Mouse (Mus musculus) liver, embryonic 14.5 days (tissue): Measurements from ENCODE around the gene Igf1r. TPM values are rescaled to one million over a fixed set of nuclear protein-coding genes. Genes with fewer than 3 reads are reported as not detected.
"Not testable (repeated sequence)": the region's sequence is repeated elsewhere in the genome, so short reads cannot be mapped to it uniquely, and the experiment has no call there.

Experiments used
- ATAC-seq: fragments of 200-750 bp; cut with Nextera tagmentation; 2 replicates; pipeline ENCODE4 v1.8.0; 2017; ENCODE audit warnings: moderate number of reproducible peaks, mild to moderate bottlenecking, moderate library complexity; ENCODE audit not compliant: insufficient read depth
- DNase-seq, 3 experiments: peaks; one replicate each; pipeline ENCODE4 v3.0.0-alpha.2; 2012 to 2013; ENCODE audit warnings: low read depth in 3 of 3, low spot score in 3 of 3
- H3K27ac ChIP-seq: fragments of 300-500 bp; sonication (generic); 2 replicates; pipeline ENCODE4 v1.5.1; 2014; ENCODE audit warnings: moderate library complexity, mild to moderate bottlenecking, control low read depth, inconsistent platforms
- H3K27me3 ChIP-seq: fragments of 300-500 bp; sonication (generic); 2 replicates; pipeline ENCODE4 v1.6.1; 2014; ENCODE audit warnings: mild to moderate bottlenecking, low read length, moderate library complexity; ENCODE audit not compliant: control insufficient read depth, insufficient read depth
- H3K36me3 ChIP-seq: fragments of 300-500 bp; sonication (generic); replicated peaks from 2 replicates; pipeline ENCODE4 v1.6.1; 2014; ENCODE audit warnings: low read depth; ENCODE audit not compliant: control insufficient read depth, insufficient read depth
- H3K4me1 ChIP-seq, 2 experiments: fragments of 200-500 bp in 1 of 2; fragments of 300-500 bp in 1 of 2; sonication (generic) in 1 of 2; replicated peaks; 2 replicates each; pipeline ENCODE4 v1.6.1; 2012 to 2014; ENCODE audit warnings: antibody characterized with exemption in 1 of 2, inconsistent platforms in 1 of 2, low read length in 1 of 2; ENCODE audit not compliant: control insufficient read depth in 2 of 2, insufficient read depth in 2 of 2
- H3K4me2 ChIP-seq: fragments of 300-500 bp; sonication (generic); 2 replicates; pipeline ENCODE4 v1.6.1; 2014; ENCODE audit warnings: low read depth, mild to moderate bottlenecking, control low read depth, moderate library complexity
- H3K4me3 ChIP-seq, 2 experiments: fragments of 200-500 bp in 1 of 2; fragments of 300-500 bp in 1 of 2; sonication (generic) in 1 of 2; 2 replicates each; pipeline ENCODE4 v1.5.1; 2012 to 2014; ENCODE audit warnings: low read depth in 2 of 2, low read length in 2 of 2, mild to moderate bottlenecking in 2 of 2, control low read depth in 1 of 2, inconsistent platforms in 1 of 2, moderate library complexity in 1 of 2; ENCODE audit not compliant: insufficient read depth in 1 of 2
- H3K9ac ChIP-seq: fragments of 300-500 bp; sonication (generic); replicated peaks from 2 replicates; pipeline ENCODE4 v1.6.1; 2014; ENCODE audit warnings: mild to moderate bottlenecking, control low read depth, moderate library complexity
- H3K9me3 ChIP-seq: fragments of 300-500 bp; sonication (generic); 2 replicates; pipeline ENCODE4 v1.6.1; 2016; ENCODE audit warnings: low read length, mixed read lengths; ENCODE audit not compliant: control insufficient read depth
- CTCF ChIP-seq: IDR thresholded peaks from 2 replicates; pipeline ENCODE4 v1.5.1; 2016; ENCODE audit warnings: antibody characterized with exemption, low read depth, control low read depth
- EP300 ChIP-seq: IDR thresholded peaks from 2 replicates; pipeline ENCODE4 v1.6.1; 2016; ENCODE audit warnings: antibody characterized with exemption, low read depth
- WGBS: fragments of 180-500 bp; shearing (Covaris S2); extraction: QIAGEN DNeasy Blood & Tissue Kit; methylation state at CpG from one replicate; pipeline ENCODE4 v1.1.7; 2014; ENCODE audit not compliant: insufficient replicate concordance; 5-methylcytosine and 5-hydroxymethylcytosine counted together
- polyA plus RNA-seq, 2 experiments: library from polyadenylated mRNA; depleted of rRNA in 1 of 2; stranded (reverse) in 1 of 2; unstranded in 1 of 2; fragments of >200 nt; fragmentation: Nextera tagmentation in 1 of 2; extraction: Ambion mirVana in 1 of 2; gene quantifications; 2 replicates each; pipeline versions ENCODE4 v1.2.1 to v1.2.3; 2012 to 2014

Gene Igf1r
- polyA plus RNA-seq, 2 experiments, result 2.3 to 2.5 TPM

- no peak overlapping the region for H3K4me2 ChIP-seq
- no peak for DNase-seq
- ATAC-seq, result no peak
- no peak overlapping the region for H3K27ac ChIP-seq
- H3K4me1 ChIP-seq, result peaks cover 0 to 10% of the 10 kb centered on the region in 2 experiments; a peak in 2 of 4 replicates
- H3K36me3 ChIP-seq, result no peaks in the 10 kb centered on the region
- 44% methylated on average over 22 of the region's 22 CpGs for WGBS
- H3K27me3 ChIP-seq, result no peaks in the 10 kb centered on the region
- no peak overlapping the region for H3K9ac ChIP-seq
- no peak overlapping the region for H3K4me3 ChIP-seq
- no peaks in the 10 kb centered on the region for H3K9me3 ChIP-seq
- no peak for TF ChIP-seq CTCF
- TF ChIP-seq EP300, result no peak
These were observed 329.9 kb downstream of the Igf1r start for GRCm38 (mm10) chr7:68282304-68283132.

DNA sequence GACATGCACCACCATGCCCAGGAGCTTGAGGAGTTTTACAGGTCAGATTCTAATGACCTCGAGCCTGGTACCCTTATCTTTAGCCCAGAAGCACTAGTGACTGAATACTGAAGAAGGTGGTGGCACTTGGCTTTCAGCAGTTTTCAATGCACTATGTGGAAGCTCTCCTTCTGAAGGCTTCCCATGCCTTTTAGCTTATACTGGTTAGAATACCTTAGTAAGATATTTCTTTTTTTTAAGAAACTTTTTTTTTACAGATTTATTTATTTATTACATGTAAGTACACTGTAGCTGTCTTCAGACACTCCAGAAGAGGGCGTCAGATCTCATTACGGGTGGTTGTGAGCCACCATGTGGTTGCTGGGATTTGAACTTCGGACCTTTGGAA, 330.5 kb downstream of the Igf1r start:
- not testable (repeated sequence) for DNase-seq, H3K27me3 ChIP-seq, H3K4me2 ChIP-seq, H3K4me3 ChIP-seq, H3K36me3 ChIP-seq, H3K9me3 ChIP-seq, H3K9ac ChIP-seq, ATAC-seq, H3K27ac ChIP-seq
- 36% methylated on average over 4 of the region's 4 CpGs for WGBS
- peaks cover 0 to 10% of the 10 kb centered on the region in 2 experiments; a peak in 2 of 4 replicates for H3K4me1 ChIP-seq

Other genes with a start within 250 kb of the Igf1r start
- 0.03 TPM in 2 replicates for gene Synm, start 193.1 kb upstream of the Igf1r start, polyA plus RNA-seq (2012; rRNA removed)
- 0.05 TPM in 2 replicates for gene Synm, start 193.1 kb upstream of the Igf1r start, polyA plus RNA-seq (2014; fragmentation: Nextera tagmentation; extraction: Ambion mirVana)